Mouse (Mus musculus): ENCODE measurements at regions not wholly inside any gene's neighbourhood (a gene's known extent, or its start where the extent isn't known, plus 50 kb on each side); places are given as distances from the start of the nearest gene placed in this dataset.
"Not testable (repeated sequence)": the region's sequence is repeated elsewhere in the genome, so short reads cannot be mapped to it uniquely, and the experiment has no call there.

- Histone ChIP-seq H3K9ac (ENCODE audit: low read depth, low read length) (no peak overlapping the region), H3K27me3 (replicated peaks; ENCODE audit: control insufficient read depth, insufficient read depth, low read length) (no peaks in the 10 kb centered on the region), H3K4me2 (ENCODE audit: low read depth, low read length) (no peak overlapping the region), H3K9me3 (ENCODE audit: control insufficient read depth, low read length) (no peaks in the 10 kb centered on the region), H3K27ac (ENCODE audit: low read length) (no peak overlapping the region), H3K4me3 (ENCODE audit: low read length) (no peak overlapping the region), H3K36me3 (ENCODE audit: control insufficient read depth, insufficient read depth, low read length) (no peaks in the 10 kb centered on the region), H3K4me1 (ENCODE audit: control insufficient read depth, insufficient read depth, low read length) (no peaks in the 10 kb centered on the region)
- no peak for ATAC-seq
- 23% methylated on average over 2 of the region's 2 CpGs for WGBS
Observed at GRCm38 (mm10) chr12:90571506-90571905, 166.7 kb downstream of the Dio2 start.

DNA sequence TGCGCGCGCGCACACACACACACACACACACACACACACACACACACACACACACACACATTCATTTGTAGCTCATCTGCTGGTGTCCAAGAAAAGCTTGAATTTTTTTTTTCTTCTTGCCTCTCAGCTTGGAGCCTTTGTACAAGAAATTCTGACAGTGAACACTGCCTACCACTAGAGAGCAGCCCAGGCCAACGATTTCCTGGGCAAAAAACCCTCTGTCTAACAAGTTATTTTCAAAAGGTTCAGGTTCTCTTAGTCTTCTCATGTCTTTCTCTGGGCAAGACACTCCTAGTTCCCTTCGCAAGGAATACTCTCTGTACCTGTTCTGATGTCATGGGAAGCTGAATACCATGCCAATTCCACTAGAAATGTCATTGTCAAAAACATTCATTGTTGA, 171.9 kb downstream of the Dio2 start:
- no peaks in the 10 kb centered on the region for H3K27me3 ChIP-seq (replicated peaks; ENCODE audit: control insufficient read depth, insufficient read depth, low read length)
- ATAC-seq, result no peak
- H3K9me3 ChIP-seq (ENCODE audit: control insufficient read depth, low read length), result no peaks in the 10 kb centered on the region
- H3K4me3 ChIP-seq (ENCODE audit: low read length), result no peak overlapping the region
- H3K4me1 ChIP-seq (ENCODE audit: control insufficient read depth, insufficient read depth, low read length), result no peaks in the 10 kb centered on the region
- WGBS, result 88% methylated on average over 6 of the region's 6 CpGs
- H3K36me3 ChIP-seq (ENCODE audit: control insufficient read depth, insufficient read depth, low read length), result no peaks in the 10 kb centered on the region
- no peak overlapping the region for H3K4me2 ChIP-seq (ENCODE audit: low read depth, low read length)
- H3K9ac ChIP-seq (ENCODE audit: low read depth, low read length), result no peak overlapping the region
- no peak overlapping the region for H3K27ac ChIP-seq (ENCODE audit: low read length)

DNA sequence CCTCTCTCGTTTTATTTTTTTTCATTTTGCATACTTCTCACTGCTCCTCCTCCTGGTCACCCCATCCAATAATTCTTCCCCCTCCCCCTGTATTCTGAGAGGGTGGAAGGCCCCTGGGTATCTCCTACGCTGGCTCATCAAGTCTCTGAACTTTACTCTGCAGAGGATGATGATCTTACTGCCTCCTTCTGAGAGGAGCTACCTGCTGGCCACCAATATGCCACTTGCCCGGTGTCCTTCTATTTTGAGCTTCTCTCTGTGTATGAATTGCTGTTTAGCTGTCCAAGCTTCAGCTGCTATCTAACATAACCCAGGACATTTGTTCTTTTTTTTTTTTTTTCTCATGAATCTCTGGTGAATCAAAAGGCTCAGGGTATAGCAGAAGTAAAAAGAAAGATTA, 173.2 kb downstream of the Dio2 start:
- no peak overlapping the region for H3K4me3 ChIP-seq (ENCODE audit: low read length)
- H3K27me3 ChIP-seq (replicated peaks; ENCODE audit: control insufficient read depth, insufficient read depth, low read length), result no peaks in the 10 kb centered on the region
- 78% methylated on average over 3 of the region's 3 CpGs for WGBS
- H3K4me2 ChIP-seq (ENCODE audit: low read depth, low read length), result no peak overlapping the region
- no peak overlapping the region for H3K27ac ChIP-seq (ENCODE audit: low read length)
- ATAC-seq, result no peak
- H3K9ac ChIP-seq (ENCODE audit: low read depth, low read length), result no peak overlapping the region
- H3K9me3 ChIP-seq (ENCODE audit: control insufficient read depth, low read length), result no peaks in the 10 kb centered on the region
- no peaks in the 10 kb centered on the region for H3K36me3 ChIP-seq (ENCODE audit: control insufficient read depth, insufficient read depth, low read length)
- no peaks in the 10 kb centered on the region for H3K4me1 ChIP-seq (ENCODE audit: control insufficient read depth, insufficient read depth, low read length)

DNA sequence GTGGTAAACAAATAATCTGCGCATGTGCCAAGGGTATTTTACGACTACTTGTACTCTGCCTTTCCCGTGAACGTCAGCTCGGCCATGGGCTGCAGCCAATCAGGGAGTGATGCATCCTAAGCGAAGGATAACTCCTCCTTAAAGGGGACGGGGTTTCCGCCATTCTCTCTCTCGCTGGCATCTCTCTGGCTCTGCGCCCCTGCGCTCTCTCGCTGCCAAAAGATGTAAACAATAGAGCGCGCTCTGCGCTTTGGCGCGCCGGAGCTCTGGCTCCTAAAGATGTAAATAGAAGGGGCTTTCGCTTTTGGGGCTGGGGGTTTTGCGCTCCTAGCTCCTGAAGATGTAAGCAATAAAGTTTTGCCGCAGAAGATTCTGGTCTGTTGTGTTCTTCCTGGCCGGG, 173.6 kb downstream of the Dio2 start:
- H3K27me3 ChIP-seq (replicated peaks; ENCODE audit: control insufficient read depth, insufficient read depth, low read length); ATAC-seq; H3K9me3 ChIP-seq (ENCODE audit: control insufficient read depth, low read length); H3K36me3 ChIP-seq (ENCODE audit: control insufficient read depth, insufficient read depth, low read length); H3K4me3 ChIP-seq (ENCODE audit: low read length); H3K4me1 ChIP-seq (ENCODE audit: control insufficient read depth, insufficient read depth, low read length); H3K9ac ChIP-seq (ENCODE audit: low read depth, low read length); H3K4me2 ChIP-seq (ENCODE audit: low read depth, low read length); H3K27ac ChIP-seq (ENCODE audit: low read length): not testable (repeated sequence)
- WGBS, result 90% methylated on average over 17 of the region's 22 CpGs

DNA sequence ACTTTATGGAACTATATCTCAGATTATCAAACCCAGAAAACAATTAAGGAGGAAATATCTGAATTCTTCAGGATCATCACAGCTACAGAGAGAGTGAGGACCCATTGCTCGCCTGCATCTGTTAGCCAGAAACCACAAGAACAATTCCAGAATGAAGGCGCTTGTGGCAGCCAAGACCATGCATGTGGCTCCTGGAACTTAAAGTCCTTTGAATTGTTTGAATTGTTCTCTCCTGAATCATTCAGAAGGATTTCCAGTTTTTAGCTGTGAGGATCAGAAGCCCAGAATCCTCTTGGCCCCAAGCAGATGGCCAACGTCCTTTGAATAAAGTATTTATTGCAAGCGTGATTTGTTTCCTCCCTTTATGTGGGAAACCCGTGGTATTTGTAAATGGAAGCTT, 195.9 kb downstream of the Dio2 start:
- Histone ChIP-seq H3K27ac (ENCODE audit: low read length) (no peak overlapping the region), H3K9ac (ENCODE audit: low read depth, low read length) (no peak overlapping the region), H3K4me1 (ENCODE audit: control insufficient read depth, insufficient read depth, low read length) (no peaks in the 10 kb centered on the region), H3K4me3 (ENCODE audit: low read length) (no peak overlapping the region), H3K9me3 (ENCODE audit: control insufficient read depth, low read length) (no peaks in the 10 kb centered on the region), H3K36me3 (ENCODE audit: control insufficient read depth, insufficient read depth, low read length) (no peaks in the 10 kb centered on the region), H3K4me2 (ENCODE audit: low read depth, low read length) (no peak overlapping the region), H3K27me3 (replicated peaks; ENCODE audit: control insufficient read depth, insufficient read depth, low read length) (no peaks in the 10 kb centered on the region)
- 73% methylated on average over 5 of the region's 5 CpGs for WGBS
- no peak for ATAC-seq
